Mouse (Mus musculus): ENCODE data around the gene Rbm39. TPM values are rescaled to one million over a fixed set of nuclear protein-coding genes. Genes with fewer than 3 reads are reported as not detected.

Rbm39 gene
- polyA plus RNA-seq, 1 experiment, result 113 TPM

Other genes with a start within 250 kb of the Rbm39 start
- 178 and 202 TPM in 2 replicates for gene Uqcc1, start 249.9 kb downstream of the Rbm39 start, polyA plus RNA-seq (2012; ENCODE audit: insufficient read depth, insufficient read length, missing spikeins)
- gene Gm15557, start 239.5 kb downstream of the Rbm39 start, polyA plus RNA-seq (2012; ENCODE audit: insufficient read depth, insufficient read length, missing spikeins), result not detected in 2 replicates
- 2.4 and 3.1 TPM in 2 replicates for gene Gdf5, start 234.9 kb downstream of the Rbm39 start, polyA plus RNA-seq (2012; ENCODE audit: insufficient read depth, insufficient read length, missing spikeins)
- gene Cep250, start 223.8 kb downstream of the Rbm39 start, polyA plus RNA-seq (2012; ENCODE audit: insufficient read depth, insufficient read length, missing spikeins), result 2.6 and 3.4 TPM in 2 replicates
- gene 6430550D23Rik, start 172.3 kb downstream of the Rbm39 start, polyA plus RNA-seq (2012; ENCODE audit: insufficient read depth, insufficient read length, missing spikeins), result 2.4 and 2.6 TPM in 2 replicates
- gene Ergic3, start 172.2 kb downstream of the Rbm39 start, polyA plus RNA-seq (2012; ENCODE audit: insufficient read depth, insufficient read length, missing spikeins), result 62.3 and 99.2 TPM in 2 replicates
- gene Fer1l4, start 127.3 kb downstream of the Rbm39 start, polyA plus RNA-seq (2012; ENCODE audit: insufficient read depth, insufficient read length, missing spikeins), result not detected in 2 replicates
- 4.0 and 5.4 TPM in 2 replicates for gene Spag4, start 115.1 kb downstream of the Rbm39 start, polyA plus RNA-seq (2012; ENCODE audit: insufficient read depth, insufficient read length, missing spikeins)
- 31.6 and 33.3 TPM in 2 replicates for gene Cpne1, start 68.3 kb downstream of the Rbm39 start, polyA plus RNA-seq (2012; ENCODE audit: insufficient read depth, insufficient read length, missing spikeins)
- 6.4 TPM in 2 replicates for gene Rbm12, start 68.3 kb downstream of the Rbm39 start, polyA plus RNA-seq (2012; ENCODE audit: insufficient read depth, insufficient read length, missing spikeins)
- 2.9 and 4.3 TPM in 2 replicates for gene Gm28036, start 53.1 kb downstream of the Rbm39 start, polyA plus RNA-seq (2012; ENCODE audit: insufficient read depth, insufficient read length, missing spikeins)
- gene Romo1, start 36.2 kb downstream of the Rbm39 start, polyA plus RNA-seq (2012; ENCODE audit: insufficient read depth, insufficient read length, missing spikeins), result 723 and 898 TPM in 2 replicates
- 107 and 161 TPM in 2 replicates for gene Nfs1, start 36.1 kb downstream of the Rbm39 start, polyA plus RNA-seq (2012; ENCODE audit: insufficient read depth, insufficient read length, missing spikeins)
- gene Phf20, start 16.2 kb upstream of the Rbm39 start, polyA plus RNA-seq (2012; ENCODE audit: insufficient read depth, insufficient read length, missing spikeins), result 9.1 and 17.5 TPM in 2 replicates
- 1.5 and 2.0 TPM in 2 replicates for gene Cnbd2, start 132.1 kb upstream of the Rbm39 start, polyA plus RNA-seq (2012; ENCODE audit: insufficient read depth, insufficient read length, missing spikeins)
- gene Scand1, start 132.5 kb upstream of the Rbm39 start, polyA plus RNA-seq (2012; ENCODE audit: insufficient read depth, insufficient read length, missing spikeins), result 42.6 and 48.3 TPM in 2 replicates
- gene Epb41l1, start 240.7 kb upstream of the Rbm39 start, polyA plus RNA-seq (2012; ENCODE audit: insufficient read depth, insufficient read length, missing spikeins), result 23.3 and 29.1 TPM in 2 replicates